Mouse (Mus musculus) erythroblast, embryonic 14.5 days (primary cell): ENCODE results near the gene Serinc3.

ENCODE experiments used
- GATA1 ChIP-seq: IDR thresholded peaks from 2 replicates; pipeline ENCODE4 v1.6.1; 2012; ENCODE audit warnings: low read length, inconsistent platforms, mixed read lengths
- TAL1 ChIP-seq: IDR thresholded peaks from 3 replicates; pipeline ENCODE4 v1.6.1; 2012; ENCODE audit warnings: low read length, inconsistent platforms, mixed read lengths

DNA sequence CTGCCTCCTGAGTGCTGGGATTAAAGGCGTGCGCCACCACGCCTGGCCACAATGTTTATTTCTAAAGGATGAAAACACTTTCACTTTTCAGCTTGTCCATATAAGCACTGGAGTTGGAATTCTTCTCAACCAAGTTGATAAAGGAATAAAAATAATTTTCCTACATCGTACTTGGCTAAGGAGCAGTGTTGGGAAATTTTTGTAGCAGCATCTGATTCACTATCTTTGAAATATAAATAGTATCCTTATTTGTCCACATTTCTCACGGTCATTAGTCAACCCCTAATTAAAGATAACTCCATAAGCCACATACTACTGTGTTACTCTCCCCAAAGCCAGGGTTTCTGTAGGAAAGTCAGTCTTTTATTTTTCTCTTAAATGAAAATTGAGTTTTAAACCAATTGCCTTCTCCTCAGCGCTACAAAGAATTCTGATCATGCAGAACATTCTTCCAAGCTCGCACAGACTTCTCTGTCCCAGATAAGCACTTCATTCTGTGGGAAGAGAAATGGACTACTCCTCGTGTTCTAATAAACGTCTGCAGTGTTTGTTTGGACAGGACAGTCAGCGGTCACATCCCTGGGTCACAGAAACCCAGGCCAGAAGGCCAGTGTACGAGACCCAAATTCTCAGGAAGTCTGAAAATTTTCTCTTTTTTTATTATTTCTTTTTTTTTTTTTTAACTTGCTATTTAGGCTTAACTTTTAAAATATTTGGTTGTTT, 26.1 kb upstream of the Serinc3 start:
- no peak for TF ChIP-seq TAL1
- TF ChIP-seq GATA1: no peak
